Mouse (Mus musculus): ENCODE measurements around the gene Sipa1l1. TPM values are rescaled to one million over a fixed set of nuclear protein-coding genes. Genes with fewer than 3 reads are reported as not detected.
A peak's percentile ranks its signal among the peaks of the same experiment; 100 is the strongest.

Sipa1l1 gene
- polyA plus RNA-seq (2014; fragmentation: Nextera tagmentation; extraction: Ambion mirVana) = 33.5 and 37.2 TPM in 2 replicates

- Histone ChIP-seq H3K4me2 (peak within 1 kb of the TSS; percentile 89), H3K27me3 (ENCODE audit: control insufficient read depth, insufficient read depth, low read length) (no peaks in the 10 kb centered on the region), H3K4me3 (ENCODE audit: low read depth, low read length) (peak within 1 kb of the TSS; percentile 89), H3K4me1 (ENCODE audit: control insufficient read depth, insufficient read depth, low read length) (peaks cover 16% of the 10 kb centered on the region), H3K9ac (ENCODE audit: low read depth, low read length) (peak within 1 kb of the TSS; percentile 97), H3K27ac (ENCODE audit: low read depth, low read length) (peak within 1 kb of the TSS; percentile 96), H3K36me3 (ENCODE audit: control insufficient read depth, insufficient read depth, low read length) (no peaks in the 10 kb centered on the region), H3K9me3 (replicated peaks; ENCODE audit: control insufficient read depth, low read length) (no peaks in the 10 kb centered on the region)
- 1% methylated on average over 37 of the region's 43 CpGs for WGBS (ENCODE audit: insufficient replicate concordance)
- ATAC-seq (replicated peaks; ENCODE audit: insufficient number of reproducible peaks, low FRiP score, low TSS enrichment) = peak; percentile 84
These were observed at the start of gene Sipa1l1 for GRCm38 (mm10) chr12:82168820-82169533. TSS of gene Sipa1l1 (plus strand) at chr12:82169320.

- no peak for ATAC-seq (replicated peaks; ENCODE audit: insufficient number of reproducible peaks, low FRiP score, low TSS enrichment)
- peaks cover 26% of the 10 kb centered on the region for H3K4me1 ChIP-seq (ENCODE audit: control insufficient read depth, insufficient read depth, low read length)
- 51% methylated on average over 10 of the region's 10 CpGs for WGBS (ENCODE audit: insufficient replicate concordance)
- H3K9me3 ChIP-seq (replicated peaks; ENCODE audit: control insufficient read depth, low read length) = no peaks in the 10 kb centered on the region
- peak overlapping the region; percentile 60 for H3K4me2 ChIP-seq
- H3K9ac ChIP-seq (ENCODE audit: low read depth, low read length) = peak overlapping the region; percentile 50; the same call in 1 of the 2 replicates
- peak overlapping the region; percentile 89 for H3K27ac ChIP-seq (ENCODE audit: low read depth, low read length)
- 0 out of 2 replicates have a peak overlapping the region, but pooled peaks have one; percentile 13 for H3K4me3 ChIP-seq (ENCODE audit: low read depth, low read length)
- H3K36me3 ChIP-seq (ENCODE audit: control insufficient read depth, insufficient read depth, low read length) = no peaks in the 10 kb centered on the region
- no peaks in the 10 kb centered on the region for H3K27me3 ChIP-seq (ENCODE audit: control insufficient read depth, insufficient read depth, low read length)
These were observed 47.2 kb upstream of the Sipa1l1 start for GRCm38 (mm10) chr12:82121947-82122346.

- Histone ChIP-seq H3K4me1 (ENCODE audit: control insufficient read depth, insufficient read depth, low read length) (peaks cover 26% of the 10 kb centered on the region), H3K27me3 (ENCODE audit: control insufficient read depth, insufficient read depth, low read length) (no peaks in the 10 kb centered on the region), H3K9ac (ENCODE audit: low read depth, low read length) (peak overlapping the region; percentile 54), H3K4me3 (ENCODE audit: low read depth, low read length) (0 out of 2 replicates have a peak overlapping the region, but pooled peaks have one; percentile 13), H3K4me2 (peak overlapping the region; percentile 60), H3K9me3 (replicated peaks; ENCODE audit: control insufficient read depth, low read length) (no peaks in the 10 kb centered on the region), H3K36me3 (ENCODE audit: control insufficient read depth, insufficient read depth, low read length) (no peaks in the 10 kb centered on the region), H3K27ac (ENCODE audit: low read depth, low read length) (peak overlapping the region; percentile 89)
- ATAC-seq (replicated peaks; ENCODE audit: insufficient number of reproducible peaks, low FRiP score, low TSS enrichment) = no peak
- WGBS (ENCODE audit: insufficient replicate concordance) = 5% methylated on average over 22 of the region's 22 CpGs
These were observed 46.5 kb upstream of the Sipa1l1 start for GRCm38 (mm10) chr12:82122450-82123249.

- no peak overlapping the region for H3K27ac ChIP-seq (ENCODE audit: low read depth, low read length)
- H3K36me3 ChIP-seq (ENCODE audit: control insufficient read depth, insufficient read depth, low read length) = no peaks in the 10 kb centered on the region
- no peak overlapping the region for H3K4me2 ChIP-seq
- 53% methylated on average over 3 of the region's 3 CpGs for WGBS (ENCODE audit: insufficient replicate concordance)
- no peak overlapping the region for H3K9ac ChIP-seq (ENCODE audit: low read depth, low read length)
- ATAC-seq (replicated peaks; ENCODE audit: insufficient number of reproducible peaks, low FRiP score, low TSS enrichment) = no peak
- H3K9me3 ChIP-seq (replicated peaks; ENCODE audit: control insufficient read depth, low read length) = no peaks in the 10 kb centered on the region
- peaks cover 12% of the 10 kb centered on the region for H3K4me1 ChIP-seq (ENCODE audit: control insufficient read depth, insufficient read depth, low read length)
- H3K4me3 ChIP-seq (ENCODE audit: low read depth, low read length) = no peak overlapping the region
- no peaks in the 10 kb centered on the region for H3K27me3 ChIP-seq (ENCODE audit: control insufficient read depth, insufficient read depth, low read length)
These were observed 42.3 kb upstream of the Sipa1l1 start for GRCm38 (mm10) chr12:82126796-82127195.

GRCm38 (mm10) chr12:82139234-82140166 lies 29.6 kb upstream of the Sipa1l1 start:
- H3K4me3 ChIP-seq (ENCODE audit: low read depth, low read length) = no peak overlapping the region
- no peaks in the 10 kb centered on the region for H3K36me3 ChIP-seq (ENCODE audit: control insufficient read depth, insufficient read depth, low read length)
- no peaks in the 10 kb centered on the region for H3K27me3 ChIP-seq (ENCODE audit: control insufficient read depth, insufficient read depth, low read length)
- H3K27ac ChIP-seq (ENCODE audit: low read depth, low read length) = no peak overlapping the region
- no peaks in the 10 kb centered on the region for H3K9me3 ChIP-seq (replicated peaks; ENCODE audit: control insufficient read depth, low read length)
- no peak overlapping the region for H3K4me2 ChIP-seq
- no peaks in the 10 kb centered on the region for H3K4me1 ChIP-seq (ENCODE audit: control insufficient read depth, insufficient read depth, low read length)
- no peak for ATAC-seq (replicated peaks; ENCODE audit: insufficient number of reproducible peaks, low FRiP score, low TSS enrichment)
- WGBS (ENCODE audit: insufficient replicate concordance) = 89% methylated on average over 17 of the region's 17 CpGs
- H3K9ac ChIP-seq (ENCODE audit: low read depth, low read length) = no peak overlapping the region

GRCm38 (mm10) chr12:82143371-82143770 lies 25.7 kb upstream of the Sipa1l1 start:
- Histone ChIP-seq H3K9me3 (replicated peaks; ENCODE audit: control insufficient read depth, low read length) (no peaks in the 10 kb centered on the region), H3K36me3 (ENCODE audit: control insufficient read depth, insufficient read depth, low read length) (no peaks in the 10 kb centered on the region), H3K4me2 (no peak overlapping the region), H3K27ac (ENCODE audit: low read depth, low read length) (no peak overlapping the region), H3K9ac (ENCODE audit: low read depth, low read length) (no peak overlapping the region), H3K4me3 (ENCODE audit: low read depth, low read length) (no peak overlapping the region), H3K4me1 (ENCODE audit: control insufficient read depth, insufficient read depth, low read length) (no peaks in the 10 kb centered on the region; the same call in 1 of the 2 replicates), H3K27me3 (ENCODE audit: control insufficient read depth, insufficient read depth, low read length) (no peaks in the 10 kb centered on the region)
- ATAC-seq (replicated peaks; ENCODE audit: insufficient number of reproducible peaks, low FRiP score, low TSS enrichment) = no peak
- 87% methylated on average over 3 of the region's 3 CpGs for WGBS (ENCODE audit: insufficient replicate concordance)

- no peak overlapping the region for H3K9ac ChIP-seq (ENCODE audit: low read depth, low read length)
- no peaks in the 10 kb centered on the region; the same call in 1 of the 2 replicates for H3K4me1 ChIP-seq (ENCODE audit: control insufficient read depth, insufficient read depth, low read length)
- no peak overlapping the region for H3K4me3 ChIP-seq (ENCODE audit: low read depth, low read length)
- ATAC-seq (replicated peaks; ENCODE audit: insufficient number of reproducible peaks, low FRiP score, low TSS enrichment) = no peak
- H3K4me2 ChIP-seq = no peak overlapping the region
- no peaks in the 10 kb centered on the region for H3K27me3 ChIP-seq (ENCODE audit: control insufficient read depth, insufficient read depth, low read length)
- H3K27ac ChIP-seq (ENCODE audit: low read depth, low read length) = no peak overlapping the region
- H3K9me3 ChIP-seq (replicated peaks; ENCODE audit: control insufficient read depth, low read length) = no peaks in the 10 kb centered on the region
- H3K36me3 ChIP-seq (ENCODE audit: control insufficient read depth, insufficient read depth, low read length) = no peaks in the 10 kb centered on the region
These were observed 23.9 kb upstream of the Sipa1l1 start for GRCm38 (mm10) chr12:82145173-82145572.
